Mouse (Mus musculus) large intestine, adult 2 months (tissue): ENCODE data around the gene Rnd1. TPM values are rescaled to one million over a fixed set of nuclear protein-coding genes. Genes with fewer than 3 reads are reported as not detected.

ENCODE experiments used
- DNase-seq: peaks from one replicate; pipeline ENCODE4 v3.0.0-alpha.2; 2012; ENCODE audit warnings: low read depth, low spot score
- WGBS: fragments of 180-500 bp; shearing (Covaris S2); methylation state at CpG from one replicate; pipeline ENCODE4 v1.1.7; 2018; 5-methylcytosine and 5-hydroxymethylcytosine counted together
- polyA plus RNA-seq: library from polyadenylated mRNA; depleted of rRNA; stranded (reverse); fragments of >200 nt; gene quantifications from 2 replicates; pipeline ENCODE4 v1.2.3, GENCODE M21; 2012

Rnd1 gene
- polyA plus RNA-seq, 1 experiment: 1.9 TPM

- WGBS: 74% methylated on average over 8 of the region's 8 CpGs
These were observed 30.5 kb downstream of the Rnd1 start for GRCm38 (mm10) chr15:98646737-98647136.

GRCm38 (mm10) chr15:98645057-98646026 lies 31.9 kb downstream of the Rnd1 start:
- no peak for DNase-seq

More at GRCm38 (mm10) chr15:98646737-98647136, 30.5 kb downstream of the Rnd1 start:
- DNase-seq: no peak

GRCm38 (mm10) chr15:98644406-98644805 lies 32.9 kb downstream of the Rnd1 start:
- WGBS: 87% methylated on average over 12 of the region's 12 CpGs
- DNase-seq: no peak

More at GRCm38 (mm10) chr15:98645057-98646026, 31.9 kb downstream of the Rnd1 start:
- WGBS: 67% methylated on average over 24 of the region's 24 CpGs

- DNase-seq: no peak
- WGBS: 36% methylated on average over 8 of the region's 8 CpGs
These were observed 37.1 kb downstream of the Rnd1 start for GRCm38 (mm10) chr15:98640157-98640556.

GRCm38 (mm10) chr15:98637155-98637554 lies 40.1 kb downstream of the Rnd1 start:
- 75% methylated on average over 3 of the region's 3 CpGs for WGBS
- DNase-seq: no peak

GRCm38 (mm10) chr15:98636517-98636916 lies 40.7 kb downstream of the Rnd1 start:
- WGBS: 84% methylated on average over 5 of the region's 5 CpGs
- no peak for DNase-seq

- WGBS: 30% methylated on average over 21 of the region's 21 CpGs
- DNase-seq: no peak
These were observed 41.9 kb downstream of the Rnd1 start for GRCm38 (mm10) chr15:98635291-98635841.

- no peak for DNase-seq
- under 1% methylated on average over 65 of the region's 65 CpGs for WGBS
These were observed 42.6 kb downstream of the Rnd1 start for GRCm38 (mm10) chr15:98634541-98635081.

- WGBS: 3% methylated on average over 25 of the region's 25 CpGs
- DNase-seq: no peak
These were observed 43.3 kb downstream of the Rnd1 start for GRCm38 (mm10) chr15:98633822-98634470.

- whole genome bisulfite sequencing: 11% methylated on average over 4 of the region's 4 CpGs
- DNase-seq: no peak
These were observed 44.3 kb downstream of the Rnd1 start for GRCm38 (mm10) chr15:98632921-98633320.

GRCm38 (mm10) chr15:98632107-98632744 lies 45.0 kb downstream of the Rnd1 start:
- WGBS: under 1% methylated on average over 25 of the region's 25 CpGs
- DNase-seq: no peak

GRCm38 (mm10) chr15:98631493-98631892 lies 45.8 kb downstream of the Rnd1 start:
- WGBS: under 1% methylated on average over 18 of the region's 18 CpGs
- DNase-seq: no peak

GRCm38 (mm10) chr15:98630540-98630939 lies 46.7 kb downstream of the Rnd1 start, which contains the start of gene Cacnb3:
Gene Cacnb3 (plus strand): TSS chr15:98630840.
- DNase-seq: no peak
- 63% methylated on average over 4 of the region's 4 CpGs for WGBS

GRCm38 (mm10) chr15:98629464-98629863 lies 47.8 kb downstream of the Rnd1 start:
- no peak for DNase-seq
- WGBS: 71% methylated on average over 6 of the region's 6 CpGs

GRCm38 (mm10) chr15:98628589-98629254 lies 48.5 kb downstream of the Rnd1 start:
- DNase-seq: no peak
- WGBS: 48% methylated on average over 20 of the region's 20 CpGs

- WGBS: 66% methylated on average over 7 of the region's 7 CpGs
- no peak for DNase-seq
These were observed 50.6 kb downstream of the Rnd1 start for GRCm38 (mm10) chr15:98626487-98627212.

- 7% methylated on average over 8 of the region's 8 CpGs for WGBS
- no peak for DNase-seq
These were observed 51.2 kb downstream of the Rnd1 start for GRCm38 (mm10) chr15:98626078-98626477.

- WGBS: 41% methylated on average over 5 of the region's 5 CpGs
- no peak for DNase-seq
These were observed 53.9 kb downstream of the Rnd1 start for GRCm38 (mm10) chr15:98623361-98623821.
